Mouse (Mus musculus) left cerebral cortex, adult 8-10 months (tissue): ENCODE results near the gene Galk2. TPM values are rescaled to one million over a fixed set of nuclear protein-coding genes. Genes with fewer than 3 reads are reported as not detected.

Experiments used
- DNase-seq, 2 experiments: peaks; one replicate each; pipeline ENCODE4 v3.0.0; 2022; ENCODE audit warnings: low spot score in 2 of 2
- total RNA-seq, 4 experiments: library from RNA; stranded (reverse); gene quantifications; 2 replicates each; pipeline ENCODE4 v1.2.4; 2022

Gene Galk2
- total RNA-seq, 4 experiments from 2014 or later = 29.2 to 34.3 (median 32.6) TPM

- no peak for DNase-seq
These were observed 37.4 kb downstream of the Galk2 start for GRCm38 (mm10) chr2:125896355-125896754.

GRCm38 (mm10) chr2:125900797-125901410 lies 42.0 kb downstream of the Galk2 start:
- no peak for DNase-seq

- DNase-seq = no peak
These were observed 42.5 kb downstream of the Galk2 start for GRCm38 (mm10) chr2:125901426-125901825.

GRCm38 (mm10) chr2:125906407-125907066 lies 47.6 kb downstream of the Galk2 start:
- no peak for DNase-seq

GRCm38 (mm10) chr2:125907580-125908255 lies 48.8 kb downstream of the Galk2 start:
- no peak for DNase-seq

GRCm38 (mm10) chr2:125914167-125914566 lies 55.3 kb downstream of the Galk2 start:
- DNase-seq = no peak

GRCm38 (mm10) chr2:125914713-125915112 lies 55.8 kb downstream of the Galk2 start:
- DNase-seq = no peak

- no peak for DNase-seq
These were observed 57.9 kb downstream of the Galk2 start for GRCm38 (mm10) chr2:125916652-125917296.

- no peak for DNase-seq
These were observed 58.4 kb downstream of the Galk2 start for GRCm38 (mm10) chr2:125917297-125917679.

- no peak for DNase-seq
These were observed 62.4 kb downstream of the Galk2 start for GRCm38 (mm10) chr2:125921273-125921672.

- DNase-seq = no peak
These were observed 63.2 kb downstream of the Galk2 start for GRCm38 (mm10) chr2:125922149-125922548.

GRCm38 (mm10) chr2:125922877-125923276 lies 64.0 kb downstream of the Galk2 start:
- DNase-seq = no peak

GRCm38 (mm10) chr2:125923346-125923745 lies 64.4 kb downstream of the Galk2 start:
- DNase-seq = no peak

- no peak for DNase-seq
These were observed 65.6 kb downstream of the Galk2 start for GRCm38 (mm10) chr2:125924554-125924953.

- DNase-seq = no peak
These were observed 66.2 kb downstream of the Galk2 start for GRCm38 (mm10) chr2:125925081-125925480.

GRCm38 (mm10) chr2:125929396-125929795 lies 70.5 kb downstream of the Galk2 start:
- no peak for DNase-seq

- DNase-seq = no peak
These were observed 71.0 kb downstream of the Galk2 start for GRCm38 (mm10) chr2:125929872-125930271.

GRCm38 (mm10) chr2:125931193-125931592 lies 72.3 kb downstream of the Galk2 start:
- no peak for DNase-seq

GRCm38 (mm10) chr2:125932734-125933133 lies 73.8 kb downstream of the Galk2 start:
- no peak for DNase-seq

GRCm38 (mm10) chr2:125933977-125934376 lies 75.1 kb downstream of the Galk2 start:
- DNase-seq = no peak

- no peak for DNase-seq
These were observed 77.5 kb downstream of the Galk2 start for GRCm38 (mm10) chr2:125936396-125936795.

- DNase-seq = no peak
These were observed 80.2 kb downstream of the Galk2 start for GRCm38 (mm10) chr2:125938993-125939642.
